Mouse (Mus musculus): ENCODE results near the gene 4922502D21Rik. TPM values are rescaled to one million over a fixed set of nuclear protein-coding genes. Genes with fewer than 3 reads are reported as not detected.

Gene 4922502D21Rik
- polyA plus RNA-seq, 1 experiment, result not detected

GRCm38 (mm10) chr6:129275624-129276203 is 55.9 kb downstream of the 4922502D21Rik start:
- WGBS, result 58% methylated on average over 3 of the region's 3 CpGs
- TF ChIP-seq CTCF (IDR thresholded peaks at IDR 0.05; ENCODE audit: extremely low read depth, insufficient read length, insufficient replicate concordance, low read depth, low read length) (no peak), POLR2A (IDR thresholded peaks at IDR 0.05; ENCODE audit: low read depth, low read length) (no peak)
- Histone ChIP-seq H3K36me3 (ENCODE audit: control insufficient read depth, insufficient read depth, low read length) (no peaks in the 10 kb centered on the region), H3K27me3 (ENCODE audit: control insufficient read depth, insufficient read depth, low read length) (no peaks in the 10 kb centered on the region), H3K27ac (ENCODE audit: insufficient read depth, low read depth, low read length) (no peak overlapping the region), H3K4me1 (ENCODE audit: control insufficient read depth, insufficient read depth, insufficient read length, low read length) (no peaks in the 10 kb centered on the region), H3K4me3 (ENCODE audit: low read depth, low read length) (no peak overlapping the region)

- TF ChIP-seq POLR2A (IDR thresholded peaks at IDR 0.05; ENCODE audit: low read depth, low read length), result no peak
- TF ChIP-seq CTCF (IDR thresholded peaks at IDR 0.05; ENCODE audit: extremely low read depth, insufficient read length, insufficient replicate concordance, low read depth, low read length), result no peak
- Histone ChIP-seq H3K27me3 (ENCODE audit: control insufficient read depth, insufficient read depth, low read length) (no peaks in the 10 kb centered on the region), H3K4me1 (ENCODE audit: control insufficient read depth, insufficient read depth, insufficient read length, low read length) (no peaks in the 10 kb centered on the region), H3K4me3 (ENCODE audit: low read depth, low read length) (no peak within 1 kb of the TSS), H3K36me3 (ENCODE audit: control insufficient read depth, insufficient read depth, low read length) (no peaks in the 10 kb centered on the region), H3K27ac (ENCODE audit: insufficient read depth, low read depth, low read length) (no peak within 1 kb of the TSS)
- 61% methylated on average over 9 of the region's 9 CpGs for WGBS
Measured at GRCm38 (mm10) chr6:129275220-129275619, 56.4 kb downstream of the 4922502D21Rik start, which contains the start of gene Cd69. Gene Cd69, minus strand, starts transcription at chr6:129275436.

GRCm38 (mm10) chr6:129274476-129274875 is 57.1 kb downstream of the 4922502D21Rik start:
- H3K36me3 ChIP-seq (ENCODE audit: control insufficient read depth, insufficient read depth, low read length), result no peaks in the 10 kb centered on the region
- H3K27me3 ChIP-seq (ENCODE audit: control insufficient read depth, insufficient read depth, low read length), result no peaks in the 10 kb centered on the region
- no peaks in the 10 kb centered on the region for H3K4me1 ChIP-seq (ENCODE audit: control insufficient read depth, insufficient read depth, insufficient read length, low read length)
- no peak overlapping the region for H3K27ac ChIP-seq (ENCODE audit: insufficient read depth, low read depth, low read length)
- H3K4me3 ChIP-seq (ENCODE audit: low read depth, low read length), result no peak overlapping the region
- WGBS, result 80% methylated on average over 2 of the region's 2 CpGs
- TF ChIP-seq POLR2A (IDR thresholded peaks at IDR 0.05; ENCODE audit: low read depth, low read length) (no peak), CTCF (IDR thresholded peaks at IDR 0.05; ENCODE audit: extremely low read depth, insufficient read length, insufficient replicate concordance, low read depth, low read length) (no peak)

- TF ChIP-seq CTCF (IDR thresholded peaks at IDR 0.05; ENCODE audit: extremely low read depth, insufficient read length, insufficient replicate concordance, low read depth, low read length) (no peak), POLR2A (IDR thresholded peaks at IDR 0.05; ENCODE audit: low read depth, low read length) (no peak)
- no peaks in the 10 kb centered on the region for H3K36me3 ChIP-seq (ENCODE audit: control insufficient read depth, insufficient read depth, low read length)
- no peak overlapping the region for H3K4me3 ChIP-seq (ENCODE audit: low read depth, low read length)
- H3K4me1 ChIP-seq (ENCODE audit: control insufficient read depth, insufficient read depth, insufficient read length, low read length), result no peaks in the 10 kb centered on the region
- H3K27ac ChIP-seq (ENCODE audit: insufficient read depth, low read depth, low read length), result no peak overlapping the region
- no peaks in the 10 kb centered on the region for H3K27me3 ChIP-seq (ENCODE audit: control insufficient read depth, insufficient read depth, low read length)
- 59% methylated on average over 3 of the region's 3 CpGs for WGBS
Measured at GRCm38 (mm10) chr6:129273662-129274061, 57.9 kb downstream of the 4922502D21Rik start.

Other genes with a start within 250 kb of the 4922502D21Rik start
- gene Clec2e, start 230.9 kb downstream of the 4922502D21Rik start, polyA plus RNA-seq (2012; rRNA removed), result 6.1 and 25.9 TPM in 2 replicates
- 15.4 and 20.9 TPM in 2 replicates for gene Clec2d, start 151.2 kb downstream of the 4922502D21Rik start, polyA plus RNA-seq (2012; rRNA removed)
- gene Cd69, start 56.4 kb downstream of the 4922502D21Rik start, polyA plus RNA-seq (2012; rRNA removed), result 0.25 TPM in 1 of 2 replicates, not detected in the other
- 0.13 and 0.14 TPM in 2 replicates for gene Clec12a, start 10.9 kb upstream of the 4922502D21Rik start, polyA plus RNA-seq (2012; rRNA removed)
- not detected in 2 replicates for gene Clec12b, start 54.1 kb upstream of the 4922502D21Rik start, polyA plus RNA-seq (2012; rRNA removed)
- 0.23 TPM in 1 of 2 replicates, not detected in the other for gene Clec1b, start 65.5 kb upstream of the 4922502D21Rik start, polyA plus RNA-seq (2012; rRNA removed)
- 0.22 and 0.47 TPM in 2 replicates for gene Clec9a, start 77.1 kb upstream of the 4922502D21Rik start, polyA plus RNA-seq (2012; rRNA removed)
- 0.24 and 0.25 TPM in 2 replicates for gene Clec1a, start 120.2 kb upstream of the 4922502D21Rik start, polyA plus RNA-seq (2012; rRNA removed)
- not detected in 2 replicates for gene Olr1, start 175.4 kb upstream of the 4922502D21Rik start, polyA plus RNA-seq (2012; rRNA removed)
- gene Tmem52b, start 180.8 kb upstream of the 4922502D21Rik start, polyA plus RNA-seq (2012; rRNA removed), result not detected in 2 replicates
- 6.7 and 13.5 TPM in 2 replicates for gene Gabarapl1, start 201.4 kb upstream of the 4922502D21Rik start, polyA plus RNA-seq (2012; rRNA removed)
- 0.09 TPM in 1 of 2 replicates, not detected in the other for gene Klre1, start 246.1 kb upstream of the 4922502D21Rik start, polyA plus RNA-seq (2012; rRNA removed)